Mouse (Mus musculus) heart, postnatal 0 days (tissue): ENCODE data around the gene Gm1527. TPM values are rescaled to one million over a fixed set of nuclear protein-coding genes. Genes with fewer than 3 reads are reported as not detected.

ENCODE experiments used
- ATAC-seq: fragments of 200-750 bp; cut with Nextera tagmentation; 2 replicates; pipeline ENCODE4 v1.8.0; 2017; ENCODE audit warnings: low read depth, moderate number of reproducible peaks, moderate library complexity; ENCODE audit not compliant: insufficient read depth
- DNase-seq: peaks from one replicate; pipeline ENCODE4 v3.0.0-alpha.2; 2016; ENCODE audit warnings: low spot score
- H3K27ac ChIP-seq: fragments of 300-500 bp; sonication (generic); 2 replicates; pipeline ENCODE4 v1.5.1; 2014; ENCODE audit warnings: low read depth, mild to moderate bottlenecking
- H3K27me3 ChIP-seq: fragments of 300-500 bp; sonication (generic); 2 replicates; pipeline ENCODE4 v1.6.1; 2014; ENCODE audit warnings: low read length, mixed read lengths; ENCODE audit not compliant: control insufficient read depth, insufficient read depth
- H3K36me3 ChIP-seq: fragments of 300-500 bp; sonication (generic); replicated peaks from 2 replicates; pipeline ENCODE4 v1.6.1; 2014; ENCODE audit warnings: low read length, mixed read lengths; ENCODE audit not compliant: control insufficient read depth, insufficient read depth
- H3K4me1 ChIP-seq: fragments of 300-500 bp; sonication (generic); 2 replicates; pipeline ENCODE4 v1.6.1; 2014; ENCODE audit warnings: antibody characterized with exemption; ENCODE audit not compliant: control insufficient read depth, insufficient read depth
- H3K4me2 ChIP-seq: fragments of 300-500 bp; sonication (generic); 2 replicates; pipeline ENCODE4 v1.6.1; 2014; ENCODE audit warnings: low read depth, mild to moderate bottlenecking, low read length, moderate library complexity
- H3K4me3 ChIP-seq: fragments of 300-500 bp; sonication (generic); 2 replicates; pipeline ENCODE4 v1.5.1; 2014; ENCODE audit warnings: low read depth, low read length
- H3K9ac ChIP-seq: fragments of 300-500 bp; sonication (generic); replicated peaks from 2 replicates; pipeline ENCODE4 v1.6.1; 2014; ENCODE audit warnings: low read depth, low read length, mixed read lengths
- H3K9me3 ChIP-seq: fragments of 300-500 bp; sonication (generic); replicated peaks from 2 replicates; pipeline ENCODE4 v1.6.1; 2016; ENCODE audit warnings: low read length; ENCODE audit not compliant: control insufficient read depth
- CTCF ChIP-seq: IDR thresholded peaks from 2 replicates; pipeline ENCODE4 v1.5.1; 2016; ENCODE audit warnings: antibody characterized with exemption, control low read depth, low read depth
- EP300 ChIP-seq: IDR thresholded peaks from 2 replicates; pipeline ENCODE4 v1.6.1; 2016; ENCODE audit warnings: antibody characterized with exemption, low read depth
- WGBS: fragments of 180-500 bp; shearing (Covaris S2); extraction: QIAGEN DNeasy Blood & Tissue Kit; methylation state at CpG from one replicate; pipeline ENCODE4 v1.1.7; 2014; 5-methylcytosine and 5-hydroxymethylcytosine counted together
- polyA plus RNA-seq: library from polyadenylated mRNA; unstranded; fragments of >200 nt; fragmentation: Nextera tagmentation; extraction: Ambion mirVana; gene quantifications from 2 replicates; pipeline ENCODE4 v1.2.1, GENCODE M21; 2015
- total RNA-seq: library from RNA; depleted of rRNA; stranded (reverse); fragments of >200 nt; gene quantifications from 2 replicates; pipeline ENCODE4 v1.2.3, GENCODE M21; 2014; ENCODE audit warnings: low replicate concordance; rRNA removed

Gene Gm1527
- total and polyA plus RNA-seq, 2 experiments from 2014 or later: not detected

DNA sequence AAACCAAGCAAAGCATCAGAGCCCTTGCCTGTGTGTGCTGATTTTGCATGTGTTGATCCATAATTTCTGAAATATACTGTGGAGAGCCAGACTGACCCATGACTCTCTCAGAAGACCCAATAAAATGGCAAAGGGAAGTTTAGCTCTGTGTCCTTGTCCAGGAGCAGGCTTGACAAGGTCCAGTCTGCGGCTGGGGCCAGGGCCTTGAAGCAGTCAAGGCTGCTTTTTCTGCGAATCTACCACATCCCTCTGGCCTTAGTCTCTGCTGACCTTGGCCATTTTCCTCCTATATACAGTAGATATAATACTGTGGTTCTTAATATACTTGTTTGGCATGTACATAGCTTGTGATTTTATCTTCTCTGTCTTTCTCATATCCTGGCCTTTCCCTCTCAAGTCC lies 73.5 kb downstream of the Gm1527 start:
- no peak overlapping the region for H3K4me3 ChIP-seq
- WGBS: 76% methylated on average over 2 of the region's 2 CpGs
- no peak overlapping the region for H3K9ac ChIP-seq
- ATAC-seq (no peak), DNase-seq (no peak)
- H3K9me3 ChIP-seq: no peaks in the 10 kb centered on the region
- H3K27me3 ChIP-seq: no peaks in the 10 kb centered on the region
- no peaks in the 10 kb centered on the region for H3K36me3 ChIP-seq
- H3K27ac ChIP-seq: no peak overlapping the region
- TF ChIP-seq EP300 (no peak), CTCF (no peak)
- no peak overlapping the region for H3K4me2 ChIP-seq
- no peaks in the 10 kb centered on the region for H3K4me1 ChIP-seq

- ATAC-seq (no peak), DNase-seq (peak; percentile 45)
- H3K36me3 ChIP-seq: no peaks in the 10 kb centered on the region
- H3K27ac ChIP-seq: no peak overlapping the region
- no peak overlapping the region for H3K4me2 ChIP-seq
- H3K4me1 ChIP-seq: no peaks in the 10 kb centered on the region
- H3K9me3 ChIP-seq: no peaks in the 10 kb centered on the region
- TF ChIP-seq EP300 (no peak), CTCF (peak; percentile 70)
- WGBS: under 1% methylated on average over 4 of the region's 4 CpGs
- H3K27me3 ChIP-seq: no peaks in the 10 kb centered on the region
- H3K4me3 ChIP-seq: no peak overlapping the region
- no peak overlapping the region for H3K9ac ChIP-seq
Observed at GRCm38 (mm10) chr3:28968851-28969250, 76.4 kb downstream of the Gm1527 start.

Other genes starting within 250 kb of the Gm1527 start
- gene Slc2a2, start 194.7 kb upstream of the Gm1527 start, total RNA-seq: 2.4 TPM in 1 of 2 replicates, not detected in the other
- gene Slc2a2, start 194.7 kb upstream of the Gm1527 start, polyA plus RNA-seq: 0.08 and 0.20 TPM in 2 replicates
- 5.2 and 10.5 TPM in 2 replicates for gene Eif5a2, start 111.3 kb upstream of the Gm1527 start, total RNA-seq
- gene Eif5a2, start 111.3 kb upstream of the Gm1527 start, polyA plus RNA-seq: 4.4 and 5.9 TPM in 2 replicates
- gene Rpl22l1, start 87.2 kb upstream of the Gm1527 start, total RNA-seq: 106 and 109 TPM in 2 replicates
- 186 and 201 TPM in 2 replicates for gene Rpl22l1, start 87.2 kb upstream of the Gm1527 start, polyA plus RNA-seq
- not detected in 2 replicates for gene Egfem1, start 189.4 kb downstream of the Gm1527 start, total RNA-seq
- 0.14 and 0.23 TPM in 2 replicates for gene Egfem1, start 189.4 kb downstream of the Gm1527 start, polyA plus RNA-seq